Mouse (Mus musculus) cortical plate, adult 2 months (tissue): ENCODE measurements around the gene Tcf3.

Experiments
- CTCF ChIP-seq: fragments of 200-500 bp; IDR thresholded peaks from 2 replicates; pipeline ENCODE4 v1.5.1; 2011; ENCODE audit warnings: mild to moderate bottlenecking, control low read depth, low read length; ENCODE audit not compliant: insufficient read depth; ENCODE audit errors: extremely low read depth
- POLR2A ChIP-seq: fragments of 200-500 bp; IDR thresholded peaks from 2 replicates; pipeline ENCODE4 v1.6.1; 2011; ENCODE audit warnings: mild to moderate bottlenecking, low read length, control low read depth; ENCODE audit not compliant: insufficient read depth; ENCODE audit errors: extremely low read depth

DNA sequence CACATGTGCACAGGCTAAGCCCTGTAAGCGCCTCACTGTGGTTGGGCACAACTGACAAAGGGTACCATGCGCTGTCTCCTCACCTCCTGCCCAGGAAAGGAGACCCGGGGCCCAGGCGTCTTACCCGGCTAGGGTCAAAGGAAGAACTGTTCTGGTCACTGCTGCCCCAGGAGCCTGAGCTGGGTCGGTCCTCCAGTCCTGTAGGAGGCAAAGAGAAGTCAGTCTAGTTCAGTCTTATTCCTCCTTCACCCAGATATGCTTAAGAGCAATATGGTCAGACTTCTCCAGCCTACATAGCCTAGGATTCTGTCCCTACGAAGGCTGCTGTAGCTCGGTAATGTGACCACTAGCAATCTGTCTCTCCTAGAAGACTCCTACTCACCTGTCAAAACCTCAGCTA is 12.2 kb downstream of the Tcf3 start:
- TF ChIP-seq POLR2A (no peak), CTCF (no peak)
